Comparison of ENCODE assay signal across 14 mouse cellular contexts in the genomic region with DNA sequence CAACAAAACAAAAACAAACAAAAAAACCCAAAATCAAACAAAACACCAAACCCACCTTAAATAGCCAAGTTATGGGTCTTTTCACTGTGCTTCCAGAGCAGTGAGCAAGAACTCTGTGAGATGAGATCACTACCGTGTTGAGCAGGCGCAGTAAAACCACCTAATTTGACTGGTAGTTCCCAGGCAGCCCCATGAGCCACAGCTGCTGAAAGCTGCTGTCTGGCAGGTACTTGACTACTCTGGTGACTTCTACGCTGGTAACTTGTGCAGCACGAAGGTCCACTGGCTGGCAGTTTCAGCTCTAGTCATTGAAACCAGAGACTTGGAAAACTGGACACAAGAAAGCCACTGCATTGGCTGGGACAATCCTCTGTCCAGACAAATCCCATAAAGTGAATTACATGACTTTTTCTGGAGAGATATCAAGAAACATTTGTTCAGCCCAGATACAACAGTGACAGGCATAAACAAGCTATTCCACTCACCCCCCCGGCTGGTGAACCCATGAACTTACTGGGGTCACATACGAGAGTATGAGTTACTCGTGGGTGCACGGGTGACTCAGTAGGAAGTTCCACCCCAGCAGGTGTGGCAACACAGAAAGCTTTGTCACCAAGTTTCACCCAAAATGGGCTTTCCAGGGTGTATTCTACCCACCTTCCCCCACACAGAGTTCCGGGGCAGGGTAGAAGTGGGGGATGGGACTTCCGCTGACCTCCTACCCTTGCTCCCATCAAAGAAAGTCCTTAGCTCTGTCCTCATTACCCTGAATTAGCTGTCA. TPM values are rescaled to one million over a fixed set of nuclear protein-coding genes. Genes with fewer than 3 reads are reported as not detected.
DNase-seq lines count a peak whose midpoint lies in the region; TF ChIP-seq lines count a peak whose summit lies in the region.
"Had no signal": no experiment of that assay in that cellular context is flagged by ENCODE, and none has a peak within 500 bp of the region (broad histone marks: within the 10 kb centered on the region; RNA-seq: fewer than 3 reads in every experiment).

No protein-coding gene starts in this region.

- DNase-seq in 3T3-L1 (ENCODE audit: low read depth, low spot score) (peak; percentile 16), adipocyte (ENCODE audit: low spot score) (peak; percentile 40)
- DNase-seq in B cell, adult 2 months = peak; percentile 82 to 84
- DNase-seq in spleen, adult 12 weeks (ENCODE audit: low spot score) = peak; percentile 40
- DNase-seq in cerebellum, adult 2 months = no peak
- DNase-seq in ovary, postnatal 36 days (ENCODE audit: low spot score) = no peak
- no peak for DNase-seq in left cerebral cortex, postnatal 36 days (ENCODE audit: low spot score in 2 of 2)
- DNase-seq in heart, postnatal 36 days = no peak
- DNase-seq: adrenal gland, adult 2 months; cerebellum, adult 18-20 months; layer of hippocampus, adult 9-11 months had no signal

- H3K27ac ChIP-seq in cerebellum, adult 2 months (ENCODE audit: insufficient read depth, low read length) = no peak overlapping the region
- H3K27ac ChIP-seq: hindbrain, embryonic 15.5 days; liver, embryonic 12.5 days; midbrain, embryonic 12.5 days had no signal

- TF ChIP-seq CTCF in cerebellum, adult 2 months (IDR thresholded peaks at IDR 0.05; ENCODE audit: borderline replicate concordance, insufficient read depth, low read depth, low read length) = no peak

- intact Hi-C loops in left cerebral cortex, postnatal 36 days (cut with DNase I) = no loop called here
- intact Hi-C loops in heart, postnatal 36 days (cut with DNase I) = no loop called here

- no peaks in the 10 kb centered on the region for H3K27me3 ChIP-seq in cerebellum, adult 2 months (ENCODE audit: control insufficient read depth, insufficient read depth, low read length)
- H3K27me3 ChIP-seq: hindbrain, embryonic 15.5 days; liver, embryonic 12.5 days; midbrain, embryonic 12.5 days had no signal

- no peak overlapping the region for H3K4me3 ChIP-seq in cerebellum, adult 2 months (replicated peaks; ENCODE audit: insufficient read depth, low read depth, low read length)
- H3K4me3 ChIP-seq: hindbrain, embryonic 15.5 days; liver, embryonic 12.5 days; midbrain, embryonic 12.5 days had no signal

- no peaks in the 10 kb centered on the region for H3K4me1 ChIP-seq in cerebellum, adult 2 months (ENCODE audit: control insufficient read depth, insufficient read depth, low read length)
- H3K4me1 ChIP-seq: hindbrain, embryonic 15.5 days; midbrain, embryonic 12.5 days had no signal

- TF ChIP-seq POLR2A in cerebellum, adult 2 months (IDR thresholded peaks at IDR 0.05; ENCODE audit: borderline replicate concordance, insufficient read depth, low read length) = no peak

- 80% methylated on average over 10 of the region's 10 CpGs for WGBS in cerebellum, adult 2 months

RNA-seq across cellular contexts. Expression of a gene that starts 47.0 kb away (rescaled TPM):
- 71.7 and 73.1 TPM in 2 replicates for polyA plus RNA-seq in cerebellum, adult 2 months (2012; rRNA removed)
- total RNA-seq in left cerebral cortex, postnatal 36 days (2021) = 100 to 1,000 TPM; 106 to 122 TPM
- total RNA-seq in heart, postnatal 36 days (2021) = 10 to 100 TPM; 34.4 to 42.4 TPM

Comparison
In these comparisons a context has a peak if more than half of its experiments do, and no peak if none do; other contexts are left out.
1. DNase-seq: peak in 3T3-L1 (single experiment), B cell, adult 2 months (2 of 2), adipocyte (single experiment) and spleen, adult 12 weeks (single experiment); none in cerebellum, adult 2 months (0 of 2), ovary, postnatal 36 days (single experiment), left cerebral cortex, postnatal 36 days (0 of 2) and heart, postnatal 36 days (0 of 2).